Mouse (Mus musculus) gastrocnemius, postnatal 14 days (tissue): Measurements from ENCODE around the gene Amigo2. TPM values are rescaled to one million over a fixed set of nuclear protein-coding genes. Genes with fewer than 3 reads are reported as not detected.

Experiments
- DNase-seq: peaks from one replicate; pipeline ENCODE4 v3.0.0; 2021; ENCODE audit warnings: mixed read lengths
- intact Hi-C: fragments of 180-260 bp; cut with DNase I; formaldehyde crosslinking; loops from one replicate; pipeline ENCODE4 v1.15.1; 2025; ENCODE audit warnings: low total_unique reads
- total RNA-seq, 2 experiments: library from RNA; stranded (reverse); gene quantifications; 2 replicates each; pipeline ENCODE4 v1.2.3; 2021

Amigo2 gene
- total RNA-seq, 2 experiments from 2014 or later: 2.3 to 3.3 TPM

DNA sequence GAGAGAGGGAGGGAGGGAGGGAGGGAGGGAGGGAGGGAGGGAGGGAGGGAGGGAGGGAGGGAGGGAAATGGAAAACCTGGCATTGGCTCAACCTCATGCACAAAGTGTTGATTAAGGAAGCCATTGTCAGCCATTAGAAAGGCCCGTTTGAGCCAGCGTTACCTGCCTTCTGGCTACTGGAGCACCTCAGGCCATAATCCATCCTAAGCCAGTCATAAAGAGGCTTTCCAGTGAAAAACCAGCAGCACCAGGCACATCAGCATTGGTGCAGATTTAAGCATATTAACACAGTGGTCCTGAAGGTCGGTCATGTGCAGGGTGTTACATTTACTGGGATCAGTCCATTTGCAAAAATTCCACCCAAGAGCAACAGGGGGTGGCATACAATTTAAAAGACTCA is 25.7 kb upstream of the Amigo2 start:
- intact Hi-C loops: no loop called here
- no peak for DNase-seq

DNA sequence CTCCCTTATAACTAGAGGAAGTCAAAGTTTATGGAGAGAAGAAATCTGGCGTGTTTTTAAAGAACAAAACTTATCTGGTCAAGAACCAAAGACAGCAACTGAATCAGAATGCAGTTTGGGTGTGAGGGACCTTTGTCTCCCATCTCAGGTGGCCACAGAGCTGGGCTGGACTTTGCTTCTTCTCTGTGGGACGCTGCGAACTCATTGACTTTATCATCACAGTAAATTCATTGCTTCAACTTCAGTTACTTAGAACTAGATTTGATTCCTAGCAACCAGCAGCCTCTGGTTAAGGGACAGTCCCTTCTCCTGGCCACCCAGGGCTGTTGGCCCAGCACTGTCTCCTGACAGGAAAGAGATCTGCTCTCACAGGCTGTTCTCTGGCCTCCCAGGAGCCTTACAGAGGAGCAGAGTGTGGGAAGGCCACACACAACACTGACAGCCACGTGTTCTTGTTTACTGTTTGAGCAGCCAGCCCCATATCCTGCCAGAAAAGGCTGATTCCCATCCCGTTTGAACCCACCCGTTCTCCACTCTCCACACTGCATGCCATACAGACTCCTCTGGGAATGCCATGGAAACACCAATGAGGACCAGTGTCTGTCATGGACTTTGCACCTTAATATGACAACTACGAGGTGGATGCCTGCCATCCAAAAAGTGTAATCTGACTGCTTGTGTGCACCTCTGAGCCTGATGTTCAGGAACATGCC is 25.1 kb upstream of the Amigo2 start:
- DNase-seq: no peak
- intact Hi-C loops: no loop called here

DNA sequence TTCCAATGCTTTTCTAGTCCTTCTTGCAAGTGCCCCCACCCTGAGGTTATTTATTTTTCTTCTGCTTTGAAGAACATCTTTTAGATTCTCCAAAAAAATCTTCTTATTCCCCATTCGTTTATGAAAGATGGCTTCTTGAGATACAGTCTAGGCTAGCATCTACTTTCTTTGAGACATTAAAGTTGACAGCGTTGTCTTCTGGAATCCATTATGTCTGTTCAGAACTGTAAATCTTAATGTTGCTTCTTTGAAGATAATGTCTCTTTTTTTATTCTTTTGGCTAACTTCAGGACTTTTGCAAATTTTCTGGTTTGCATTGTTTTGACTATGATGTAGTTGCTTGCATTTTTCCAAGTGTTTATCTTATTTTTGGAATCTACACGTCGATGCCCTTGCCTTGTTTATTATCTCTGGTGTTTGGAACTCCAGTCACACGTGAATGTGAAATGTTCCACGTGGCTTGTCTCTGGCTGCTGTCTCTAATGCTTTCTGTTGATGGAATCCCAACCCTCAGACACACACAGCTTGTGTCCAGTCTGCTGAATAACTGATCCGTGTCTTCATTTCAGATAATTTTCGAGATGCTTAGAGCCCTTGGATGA is 20.1 kb upstream of the Amigo2 start:
- intact Hi-C loops: no loop called here
- no peak for DNase-seq

DNA sequence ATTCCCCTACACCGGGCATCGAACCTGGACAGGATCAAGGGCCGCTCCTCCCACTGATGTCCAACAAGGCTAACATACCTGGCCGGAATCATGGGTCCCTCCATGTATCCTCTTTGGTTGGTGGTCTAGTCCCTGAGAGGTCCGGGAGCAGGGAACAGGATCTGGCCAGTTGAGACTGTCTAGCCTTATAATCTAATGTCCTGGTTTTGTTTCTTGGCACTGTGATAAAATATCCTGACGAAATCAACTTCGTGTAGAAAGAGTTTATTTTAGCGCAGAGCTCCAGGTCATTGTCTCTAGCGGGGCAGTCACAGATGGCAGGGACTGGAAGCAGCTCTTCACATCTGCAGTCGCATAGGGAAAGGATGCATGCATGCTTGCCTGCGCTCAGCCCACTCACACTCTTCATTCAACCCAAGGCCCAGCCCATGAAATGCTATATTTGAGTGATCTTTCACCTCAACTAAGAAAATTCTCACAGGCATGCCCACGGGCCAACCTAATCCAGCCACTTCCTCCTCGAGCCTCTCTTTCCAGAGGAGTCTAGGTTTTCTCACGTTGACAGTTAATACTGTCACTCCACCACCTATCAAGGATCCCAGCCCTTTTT is 19.3 kb upstream of the Amigo2 start:
- intact Hi-C loops: no loop called here
- no peak for DNase-seq

DNA sequence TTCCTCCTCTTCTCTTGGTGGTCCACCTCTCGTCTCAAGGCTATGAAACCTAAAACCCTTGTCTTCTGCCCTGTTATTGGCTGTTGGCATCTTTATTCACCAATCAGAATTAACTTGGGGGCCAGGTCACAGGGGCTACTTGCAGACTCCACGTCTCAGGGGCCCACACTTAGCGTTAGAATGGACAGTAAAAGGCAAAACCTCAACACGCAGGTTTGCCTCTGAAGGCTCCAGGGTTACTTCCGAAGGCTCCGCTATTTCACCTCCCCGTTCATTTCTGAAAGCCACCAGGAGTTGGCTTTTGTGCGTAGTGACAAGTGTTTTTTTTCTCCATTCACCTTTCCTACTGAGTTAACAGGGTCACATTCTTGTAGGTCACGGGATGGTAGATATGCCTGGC is 15.2 kb upstream of the Amigo2 start:
- no peak for DNase-seq
- intact Hi-C loops: no loop called here

DNA sequence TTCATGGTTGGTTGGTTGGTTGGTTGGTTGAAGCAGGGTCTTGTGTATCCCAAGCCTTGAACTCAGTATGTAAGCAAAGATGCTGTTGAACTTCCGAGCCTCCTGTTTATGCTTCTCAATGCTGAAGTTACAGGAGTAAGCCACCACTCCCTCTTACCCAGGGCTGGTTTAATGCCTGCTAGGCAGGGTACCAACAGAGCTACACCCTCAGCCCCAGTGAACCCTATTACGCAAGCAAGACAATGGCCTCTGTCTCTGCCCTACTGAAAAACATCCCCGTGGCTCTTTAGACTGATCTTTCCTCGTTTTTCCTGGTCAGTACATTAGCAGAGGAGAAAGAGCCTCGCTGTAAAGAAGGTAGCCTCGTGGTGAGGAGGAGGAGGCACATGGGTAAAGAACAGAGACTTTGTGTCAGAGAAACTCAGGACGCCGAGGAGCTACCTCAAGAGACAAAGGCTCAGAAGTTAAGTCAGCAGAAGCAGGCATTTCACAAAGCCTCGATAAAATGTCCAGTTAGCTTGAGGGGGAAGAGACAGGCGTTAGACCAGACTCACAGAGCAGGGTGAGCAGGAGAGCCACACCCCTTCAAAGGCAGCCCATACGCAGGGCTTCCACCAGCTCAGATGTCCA is 13.0 kb upstream of the Amigo2 start:
- intact Hi-C loops: no loop called here
- DNase-seq: no peak

DNA sequence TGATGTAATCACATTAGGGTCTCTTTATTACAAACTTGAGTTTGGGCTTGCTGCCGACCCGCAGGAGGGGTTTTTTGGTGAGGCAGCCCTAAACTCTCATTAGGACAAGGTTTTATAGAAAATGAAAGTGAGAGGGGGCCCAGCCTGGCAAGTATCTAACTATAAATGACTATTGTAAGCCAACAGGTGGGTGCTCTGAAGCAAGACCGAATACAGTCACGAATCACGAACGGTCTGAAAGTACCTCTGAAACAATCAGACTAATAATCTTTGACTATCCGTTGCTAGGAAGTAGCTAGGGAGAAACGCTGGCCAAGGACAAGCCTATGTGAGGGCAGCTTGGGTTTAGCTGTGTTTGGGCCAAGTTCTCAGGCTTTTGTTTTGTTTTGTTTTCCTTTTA is 12.2 kb upstream of the Amigo2 start:
- no peak for DNase-seq
- intact Hi-C loops: no loop called here

DNA sequence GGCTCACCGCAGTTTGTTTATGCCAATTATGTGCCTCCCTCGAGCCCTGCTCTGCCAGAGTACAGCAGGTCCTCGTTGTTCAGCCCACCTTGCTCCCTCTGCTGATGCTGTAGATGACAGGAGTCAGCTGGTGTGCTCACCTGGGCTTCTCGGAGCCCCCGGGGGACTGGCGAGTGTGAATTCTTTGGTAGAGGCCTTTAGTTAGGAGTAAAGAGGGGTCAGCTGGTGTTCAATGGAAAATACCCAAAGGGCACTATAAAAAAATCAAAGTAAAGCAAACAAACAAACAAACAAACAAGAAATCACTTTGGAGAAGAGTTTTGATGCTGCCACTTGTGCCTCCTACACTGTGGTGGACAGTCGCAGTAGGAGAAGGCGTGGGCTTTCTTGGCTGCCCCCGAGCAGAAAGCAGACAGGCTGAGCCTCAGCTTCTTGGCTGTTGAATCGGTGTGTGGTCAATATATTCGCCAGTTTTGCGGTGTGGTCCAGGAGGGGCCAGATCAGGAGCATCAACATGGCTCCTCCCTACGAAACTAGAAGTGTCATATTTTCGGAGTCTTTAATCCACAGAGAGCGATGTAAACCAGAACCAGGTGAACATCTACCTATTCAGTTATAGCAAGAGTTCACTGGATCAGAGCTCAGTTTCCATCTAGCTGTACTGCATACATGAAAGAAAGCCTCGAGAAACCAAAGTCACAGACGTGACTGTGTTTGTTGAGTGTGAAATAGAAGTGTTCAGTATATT is 11.6 kb upstream of the Amigo2 start:
- intact Hi-C loops: no loop called here
- no peak for DNase-seq

DNA sequence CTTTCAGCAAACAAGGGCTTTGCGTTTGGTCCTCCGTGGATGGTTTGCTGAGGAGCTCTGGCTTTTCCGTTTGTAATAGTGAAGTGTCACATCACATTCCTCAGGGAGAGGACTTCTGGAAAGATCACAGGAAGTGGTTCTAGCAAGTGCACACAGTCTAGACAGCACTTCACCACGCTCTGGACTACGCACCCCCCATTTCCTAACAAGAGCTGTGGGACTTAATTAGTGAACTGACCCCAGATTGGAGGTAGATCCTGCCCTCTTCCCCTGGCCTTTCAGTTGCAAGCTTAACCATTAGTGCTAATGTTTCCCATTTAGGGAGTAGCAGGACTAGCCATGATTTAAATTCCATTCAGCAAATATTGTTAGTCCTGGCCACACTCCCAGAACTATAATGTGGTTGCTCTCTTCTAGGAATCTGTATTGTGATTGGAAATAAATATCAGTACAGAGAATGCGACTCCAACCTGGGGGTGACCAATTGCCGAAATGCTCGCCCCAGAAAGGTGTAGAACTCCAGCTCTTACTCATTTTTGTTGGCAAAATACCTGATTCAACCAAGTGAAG is 10.2 kb upstream of the Amigo2 start:
- no peak for DNase-seq
- intact Hi-C loops: no loop called here

DNA sequence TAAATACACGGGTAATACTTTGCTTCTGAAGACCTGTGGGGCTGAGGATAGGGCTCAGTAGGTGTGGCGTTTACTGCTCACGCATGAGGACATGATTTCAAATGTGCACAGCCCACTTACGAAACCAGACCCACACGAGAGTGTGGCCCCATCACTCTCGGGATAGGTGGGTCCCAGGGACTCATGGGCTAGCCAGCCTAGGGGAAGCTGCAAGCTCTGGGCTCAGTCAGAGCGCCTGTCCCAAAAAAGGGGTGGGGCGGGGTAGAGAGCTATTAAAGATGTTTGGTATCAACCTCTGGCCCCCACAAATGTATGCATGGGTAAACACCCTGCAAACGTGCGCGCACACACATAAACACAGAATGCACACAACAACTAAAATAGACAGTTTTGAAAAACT is 9.3 kb upstream of the Amigo2 start:
- DNase-seq: no peak
- intact Hi-C loops: no loop called here

DNA sequence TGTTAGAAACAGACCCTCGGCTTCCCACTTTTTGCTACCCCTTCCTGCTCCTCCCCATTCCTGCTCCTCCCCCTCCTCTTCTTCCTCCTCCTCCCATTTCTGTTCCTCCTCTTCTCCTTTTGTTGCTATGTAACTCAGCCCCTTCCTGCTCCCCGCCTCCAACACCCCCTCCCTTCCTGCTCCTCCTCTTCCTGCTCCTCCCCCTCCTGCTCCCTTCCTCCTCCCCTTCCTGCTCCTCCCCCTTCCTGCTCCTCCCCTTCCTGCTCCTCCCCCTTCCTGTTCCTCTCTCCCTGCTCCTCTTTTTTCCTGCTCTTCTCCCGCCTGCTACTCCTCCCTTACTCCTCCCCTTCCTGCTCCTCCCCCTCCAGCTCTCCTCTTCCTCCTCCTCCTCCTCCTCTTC is 8.7 kb upstream of the Amigo2 start:
- DNase-seq: no peak
- intact Hi-C loops: no loop called here

DNA sequence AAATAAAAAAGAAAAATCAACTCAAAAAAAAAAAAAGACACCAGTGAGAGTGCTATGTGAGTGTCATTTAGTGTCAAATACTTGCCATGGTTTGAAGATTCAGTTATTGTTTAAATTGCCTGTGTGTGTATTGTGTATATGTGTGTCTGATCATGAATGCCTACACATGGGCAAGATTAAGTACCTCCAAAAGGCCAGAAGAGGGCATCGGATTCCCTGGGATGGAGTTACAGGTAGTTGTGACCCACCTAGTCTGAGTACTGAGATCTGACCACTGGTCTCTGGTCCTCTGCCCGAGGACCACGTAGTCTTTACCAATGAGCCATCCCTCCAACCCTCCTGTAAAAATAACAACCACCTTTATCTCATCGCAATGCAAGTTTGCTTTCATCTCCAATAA is 7.3 kb upstream of the Amigo2 start:
- no peak for DNase-seq
- intact Hi-C loops: no loop called here

DNA sequence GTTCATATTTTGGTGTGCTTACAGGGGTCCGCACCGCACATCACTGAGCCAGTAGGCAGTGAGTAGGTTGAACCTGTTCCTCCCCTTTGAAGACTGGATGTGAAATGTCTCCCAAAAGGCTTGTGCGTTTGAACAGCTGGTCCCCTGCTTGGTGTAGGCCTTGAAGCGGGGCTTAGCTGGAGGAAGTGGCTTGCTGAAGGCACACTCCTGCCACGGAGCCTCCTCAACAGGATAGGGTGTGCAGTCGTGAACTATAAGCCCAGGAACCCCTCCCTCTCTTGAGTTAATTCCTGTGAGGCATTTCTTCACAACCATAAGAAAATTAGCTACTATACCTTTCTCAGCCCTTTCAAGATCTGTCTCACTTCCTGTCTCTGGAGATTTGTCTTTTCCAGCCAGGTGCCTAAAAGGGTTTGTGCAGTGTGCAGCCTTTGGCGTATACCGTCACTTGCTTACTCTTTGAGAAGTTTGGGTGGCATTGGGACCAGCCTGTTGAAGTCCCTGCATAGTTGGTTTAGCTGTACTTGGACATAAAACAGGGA is 5.5 kb upstream of the Amigo2 start:
- no peak for DNase-seq
- intact Hi-C loops: loop anchor here (1.0 kb wide), 1 partner anchor 24 kb away; no protein-coding TSS in a partner anchor

DNA sequence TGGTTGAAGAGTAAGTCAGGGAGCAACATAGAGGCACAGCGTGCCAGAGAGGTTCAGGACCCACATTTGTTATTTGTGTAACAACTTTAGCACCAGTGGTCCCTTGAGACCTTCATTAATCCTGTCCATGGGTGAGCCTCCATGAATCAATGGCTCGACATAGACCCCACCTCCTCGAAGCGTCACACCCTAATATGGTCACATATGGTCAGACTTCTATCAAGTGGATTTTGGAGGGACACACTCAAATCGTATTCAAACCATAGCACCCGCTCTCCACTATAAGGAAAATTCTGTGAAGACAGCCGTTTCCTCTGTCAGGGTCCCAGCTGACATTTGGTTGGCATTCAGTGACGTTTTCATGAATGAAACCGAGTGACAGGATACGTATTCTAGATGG is 2.2 kb upstream of the Amigo2 start:
- no peak for DNase-seq
- intact Hi-C loops: no loop called here

DNA sequence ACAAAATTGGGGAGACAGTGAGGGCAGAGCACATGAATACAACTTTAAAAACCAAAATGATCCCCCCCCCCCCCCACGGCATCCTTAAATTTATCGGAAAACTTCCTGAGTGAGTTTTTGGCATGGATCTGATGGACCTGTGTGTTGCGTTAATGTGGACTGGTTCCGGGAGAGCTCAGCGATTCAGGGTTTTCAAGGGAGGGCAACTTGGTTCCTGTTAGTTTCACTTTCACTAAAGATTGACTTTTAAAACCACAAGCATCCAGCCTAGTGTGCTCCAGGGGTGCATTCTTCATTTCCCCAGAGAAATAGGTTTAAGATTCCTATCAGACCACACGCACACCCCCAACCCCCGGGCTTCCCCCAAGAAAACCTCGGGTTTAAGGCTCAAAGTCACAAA is 1.2 kb upstream of the Amigo2 start:
- intact Hi-C loops: no loop called here
- no peak for DNase-seq

DNA sequence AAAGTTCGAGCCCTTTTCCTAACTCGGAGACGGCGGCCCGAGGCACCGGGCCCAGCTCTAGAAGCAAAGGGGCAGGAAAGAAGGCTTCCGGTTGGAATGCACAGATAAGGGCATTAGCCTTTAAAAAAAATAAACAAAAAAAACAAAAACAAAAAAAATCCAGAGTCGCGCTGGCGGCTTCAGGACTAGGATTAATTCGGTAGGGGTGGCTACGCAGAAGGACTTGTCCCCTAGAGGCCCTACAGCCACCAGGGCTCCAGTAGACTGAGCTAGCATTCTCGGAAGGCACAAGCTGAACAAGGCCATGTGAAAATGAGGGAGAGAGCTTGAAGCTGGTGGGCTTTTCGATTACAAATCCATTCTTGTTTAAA is 689 bp upstream of the Amigo2 start:
- DNase-seq: no peak
- intact Hi-C loops: no loop called here

DNA sequence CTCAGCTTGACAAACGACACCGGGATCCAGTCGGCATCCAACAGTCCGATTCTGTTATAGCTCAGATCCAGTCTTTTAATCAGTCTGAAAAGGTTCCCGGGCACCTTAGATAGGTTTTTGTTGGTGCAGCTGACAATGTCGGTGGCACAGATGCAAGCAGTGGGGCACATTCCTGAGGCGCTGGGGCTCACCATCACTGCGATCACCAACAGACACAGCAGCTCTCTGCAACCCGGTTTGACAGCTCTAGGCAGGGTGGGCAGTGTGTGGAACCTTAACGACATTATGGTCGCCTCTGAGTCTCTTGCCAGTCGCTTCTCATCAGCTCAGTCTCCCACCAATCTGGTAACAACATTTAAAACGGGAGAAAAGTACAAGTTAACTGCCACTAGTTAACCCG is 831 bp downstream of the Amigo2 start:
- intact Hi-C loops: no loop called here
- DNase-seq: no peak

DNA sequence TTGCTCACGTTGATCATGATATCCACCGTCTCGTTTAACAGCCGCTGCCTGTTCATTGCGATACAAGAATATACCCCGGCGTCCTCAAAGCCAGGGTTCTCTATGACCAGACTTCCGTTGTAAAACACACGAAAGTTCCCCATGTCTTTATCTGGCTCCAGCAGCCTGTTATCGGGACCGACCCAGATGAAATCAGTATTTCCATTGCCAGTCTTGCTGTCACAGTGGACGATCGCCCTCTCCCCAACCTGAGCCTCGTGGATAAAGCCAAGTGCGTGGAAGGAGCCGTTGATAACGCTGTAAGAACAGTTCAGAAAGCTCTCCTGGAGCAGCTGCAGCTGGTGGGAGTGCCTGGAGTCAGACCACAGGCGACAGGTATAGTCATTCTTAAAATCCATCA is 1.7 kb downstream of the Amigo2 start:
- DNase-seq: no peak
- intact Hi-C loops: no loop called here

DNA sequence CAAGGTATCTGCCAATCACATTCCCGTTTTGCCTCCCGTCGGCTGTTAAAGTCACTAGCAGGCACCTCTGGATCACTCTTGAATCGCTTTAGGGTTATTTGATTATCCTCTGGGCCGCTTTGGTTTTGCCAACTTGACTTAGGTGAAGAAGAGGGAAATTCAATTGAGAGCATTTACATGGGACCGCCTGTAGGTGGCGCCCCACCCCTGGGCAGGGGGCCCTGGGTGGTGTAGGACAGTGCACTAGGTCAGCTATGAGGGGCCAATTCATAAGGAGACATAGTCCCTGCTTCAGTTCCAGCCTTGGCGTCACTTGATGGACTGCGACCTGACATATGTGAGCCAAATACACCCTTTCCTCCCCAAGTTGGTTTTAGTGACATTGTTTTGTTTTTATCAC is 10.1 kb downstream of the Amigo2 start:
- DNase-seq: peak; percentile 29
- intact Hi-C loops: loop anchor here (10.0 kb wide), 1 partner anchor 338 kb away; no protein-coding TSS in a partner anchor
